Mouse (Mus musculus): ENCODE data around the gene Wdr38. TPM values are rescaled to one million over a fixed set of nuclear protein-coding genes. Genes with fewer than 3 reads are reported as not detected.

Gene Wdr38
- polyA plus RNA-seq, 2 experiments = 0.98 to 1.3 TPM

GRCm38 (mm10) chr2:39011264-39011663 is 14.0 kb downstream of the Wdr38 start:
- TF ChIP-seq POLR2A (IDR thresholded peaks at IDR 0.05; ENCODE audit: borderline replicate concordance, extremely low read depth, insufficient read depth, insufficient read length) = no peak
- no peak for ATAC-seq (ENCODE audit: low FRiP score, low read depth)
- Histone ChIP-seq H3K9me3 (ENCODE audit: control insufficient read depth, low read length) (no peaks in the 10 kb centered on the region), H3K27me3 (ENCODE audit: control insufficient read depth, insufficient read depth, low read length) (no peaks in the 10 kb centered on the region), H3K4me2 (replicated peaks; ENCODE audit: low read depth, low read length, severe bottlenecking) (no peak overlapping the region), H3K36me3 (ENCODE audit: control insufficient read depth, insufficient read depth, low read length) (peaks cover 44% of the 10 kb centered on the region), H3K4me3 (replicated peaks; ENCODE audit: low read length) (no peak overlapping the region), H3K9ac (ENCODE audit: low read depth, low read length, severe bottlenecking) (no peak overlapping the region), H3K4me1 (ENCODE audit: control insufficient read depth, insufficient read depth, low read length) (peaks cover 14% of the 10 kb centered on the region), H3K27ac (replicated peaks; ENCODE audit: low read depth, low read length) (no peak overlapping the region)
- DNase-seq (ENCODE audit: low spot score) = no peak

- no peak overlapping the region for H3K4me2 ChIP-seq (replicated peaks; ENCODE audit: low read depth, low read length, severe bottlenecking)
- 83% methylated on average over 3 of the region's 3 CpGs for WGBS
- H3K9me3 ChIP-seq (ENCODE audit: control insufficient read depth, low read length) = no peaks in the 10 kb centered on the region
- H3K9ac ChIP-seq (ENCODE audit: low read depth, low read length, severe bottlenecking) = no peak overlapping the region
- TF ChIP-seq POLR2A (IDR thresholded peaks at IDR 0.05; ENCODE audit: borderline replicate concordance, extremely low read depth, insufficient read depth, insufficient read length) = no peak
- H3K36me3 ChIP-seq (ENCODE audit: control insufficient read depth, insufficient read depth, low read length) = peaks cover 50% of the 10 kb centered on the region
- peaks cover 14% of the 10 kb centered on the region for H3K4me1 ChIP-seq (ENCODE audit: control insufficient read depth, insufficient read depth, low read length)
- no peak overlapping the region for H3K27ac ChIP-seq (replicated peaks; ENCODE audit: low read depth, low read length)
- no peak overlapping the region for H3K4me3 ChIP-seq (replicated peaks; ENCODE audit: low read length)
- ATAC-seq (ENCODE audit: low FRiP score, low read depth) = no peak
- DNase-seq (ENCODE audit: low spot score) = no peak
- H3K27me3 ChIP-seq (ENCODE audit: control insufficient read depth, insufficient read depth, low read length) = no peaks in the 10 kb centered on the region
Observed at GRCm38 (mm10) chr2:39011971-39012370, 14.7 kb downstream of the Wdr38 start.

GRCm38 (mm10) chr2:39012768-39013279 is 15.5 kb downstream of the Wdr38 start:
- H3K27me3 ChIP-seq (ENCODE audit: control insufficient read depth, insufficient read depth, low read length) = no peaks in the 10 kb centered on the region
- no peak overlapping the region for H3K4me2 ChIP-seq (replicated peaks; ENCODE audit: low read depth, low read length, severe bottlenecking)
- H3K9ac ChIP-seq (ENCODE audit: low read depth, low read length, severe bottlenecking) = no peak overlapping the region
- no peak overlapping the region for H3K27ac ChIP-seq (replicated peaks; ENCODE audit: low read depth, low read length)
- peaks cover 59% of the 10 kb centered on the region for H3K36me3 ChIP-seq (ENCODE audit: control insufficient read depth, insufficient read depth, low read length)
- TF ChIP-seq POLR2A (IDR thresholded peaks at IDR 0.05; ENCODE audit: borderline replicate concordance, extremely low read depth, insufficient read depth, insufficient read length) = no peak
- no peak overlapping the region for H3K4me3 ChIP-seq (replicated peaks; ENCODE audit: low read length)
- peaks cover 10% of the 10 kb centered on the region for H3K4me1 ChIP-seq (ENCODE audit: control insufficient read depth, insufficient read depth, low read length)
- DNase-seq (ENCODE audit: low spot score) (no peak), ATAC-seq (ENCODE audit: low FRiP score, low read depth) (no peak)
- 87% methylated on average over 7 of the region's 7 CpGs for WGBS
- H3K9me3 ChIP-seq (ENCODE audit: control insufficient read depth, low read length) = no peaks in the 10 kb centered on the region

- H3K4me2 ChIP-seq (replicated peaks; ENCODE audit: low read depth, low read length, severe bottlenecking) = no peak overlapping the region
- ATAC-seq (ENCODE audit: low FRiP score, low read depth) (no peak), DNase-seq (ENCODE audit: low spot score) (no peak)
- no peak for TF ChIP-seq POLR2A (IDR thresholded peaks at IDR 0.05; ENCODE audit: borderline replicate concordance, extremely low read depth, insufficient read depth, insufficient read length)
- H3K9ac ChIP-seq (ENCODE audit: low read depth, low read length, severe bottlenecking) = no peak overlapping the region
- H3K27ac ChIP-seq (replicated peaks; ENCODE audit: low read depth, low read length) = no peak overlapping the region
- H3K4me3 ChIP-seq (replicated peaks; ENCODE audit: low read length) = no peak overlapping the region
- H3K4me1 ChIP-seq (ENCODE audit: control insufficient read depth, insufficient read depth, low read length) = no peaks in the 10 kb centered on the region
- no peaks in the 10 kb centered on the region for H3K27me3 ChIP-seq (ENCODE audit: control insufficient read depth, insufficient read depth, low read length)
- 70% methylated on average over 3 of the region's 3 CpGs for WGBS
- peaks cover 92% of the 10 kb centered on the region for H3K36me3 ChIP-seq (ENCODE audit: control insufficient read depth, insufficient read depth, low read length)
- no peaks in the 10 kb centered on the region for H3K9me3 ChIP-seq (ENCODE audit: control insufficient read depth, low read length)
Observed at GRCm38 (mm10) chr2:39016581-39016980, 19.3 kb downstream of the Wdr38 start.

- Histone ChIP-seq H3K27me3 (ENCODE audit: control insufficient read depth, insufficient read depth, low read length) (no peaks in the 10 kb centered on the region), H3K4me3 (replicated peaks; ENCODE audit: low read length) (no peak overlapping the region), H3K36me3 (ENCODE audit: control insufficient read depth, insufficient read depth, low read length) (peaks cover 92% of the 10 kb centered on the region), H3K9me3 (ENCODE audit: control insufficient read depth, low read length) (no peaks in the 10 kb centered on the region), H3K4me2 (replicated peaks; ENCODE audit: low read depth, low read length, severe bottlenecking) (no peak overlapping the region), H3K27ac (replicated peaks; ENCODE audit: low read depth, low read length) (no peak overlapping the region), H3K9ac (ENCODE audit: low read depth, low read length, severe bottlenecking) (no peak overlapping the region), H3K4me1 (ENCODE audit: control insufficient read depth, insufficient read depth, low read length) (no peaks in the 10 kb centered on the region)
- no peak for TF ChIP-seq POLR2A (IDR thresholded peaks at IDR 0.05; ENCODE audit: borderline replicate concordance, extremely low read depth, insufficient read depth, insufficient read length)
- DNase-seq (ENCODE audit: low spot score) (no peak), ATAC-seq (ENCODE audit: low FRiP score, low read depth) (no peak)
- WGBS = 73% methylated on average over 1 of the region's 1 CpGs
Observed at GRCm38 (mm10) chr2:39020004-39020403, 22.7 kb downstream of the Wdr38 start.

GRCm38 (mm10) chr2:39031611-39032010 is 34.3 kb downstream of the Wdr38 start:
- Histone ChIP-seq H3K4me2 (replicated peaks; ENCODE audit: low read depth, low read length, severe bottlenecking) (no peak overlapping the region), H3K9ac (ENCODE audit: low read depth, low read length, severe bottlenecking) (no peak overlapping the region), H3K4me3 (replicated peaks; ENCODE audit: low read length) (no peak overlapping the region), H3K9me3 (ENCODE audit: control insufficient read depth, low read length) (no peaks in the 10 kb centered on the region), H3K27ac (replicated peaks; ENCODE audit: low read depth, low read length) (no peak overlapping the region), H3K4me1 (ENCODE audit: control insufficient read depth, insufficient read depth, low read length) (no peaks in the 10 kb centered on the region), H3K36me3 (ENCODE audit: control insufficient read depth, insufficient read depth, low read length) (peaks cover 70% of the 10 kb centered on the region), H3K27me3 (ENCODE audit: control insufficient read depth, insufficient read depth, low read length) (no peaks in the 10 kb centered on the region)
- no peak for DNase-seq (ENCODE audit: low spot score)
- WGBS = 95% methylated on average over 1 of the region's 1 CpGs
- TF ChIP-seq POLR2A (IDR thresholded peaks at IDR 0.05; ENCODE audit: borderline replicate concordance, extremely low read depth, insufficient read depth, insufficient read length) = no peak
- ATAC-seq (ENCODE audit: low FRiP score, low read depth) = no peak

All from limb, embryonic 14.5 days (tissue).